Mouse (Mus musculus) lung, postnatal 0 days (tissue): ENCODE measurements around the gene Elmod2. TPM values are rescaled to one million over a fixed set of nuclear protein-coding genes. Genes with fewer than 3 reads are reported as not detected.
"Not testable (repeated sequence)": the region's sequence is repeated elsewhere in the genome, so short reads cannot be mapped to it uniquely, and the experiment has no call there.

Experiments
- ATAC-seq: fragments of 200-750 bp; cut with Nextera tagmentation; 2 replicates; pipeline ENCODE4 v1.8.0; 2017; ENCODE audit warnings: moderate library complexity
- DNase-seq: peaks from one replicate; pipeline ENCODE4 v3.0.0-alpha.2; 2016; ENCODE audit warnings: low spot score
- H3K27ac ChIP-seq: fragments of 300-500 bp; sonication (generic); 2 replicates; pipeline ENCODE4 v1.5.1; 2014; ENCODE audit warnings: antibody characterized with exemption, mild to moderate bottlenecking, low read length, mixed read lengths
- H3K27me3 ChIP-seq: fragments of 300-500 bp; sonication (generic); replicated peaks from 2 replicates; pipeline ENCODE4 v1.6.1; 2014; ENCODE audit warnings: low read length, mixed read lengths; ENCODE audit not compliant: insufficient read depth
- H3K36me3 ChIP-seq: fragments of 300-500 bp; sonication (generic); 2 replicates; pipeline ENCODE4 v1.6.1; 2014; ENCODE audit warnings: low read length, mixed read lengths; ENCODE audit not compliant: insufficient read depth
- H3K4me1 ChIP-seq: fragments of 300-500 bp; sonication (generic); 2 replicates; pipeline ENCODE4 v1.6.1; 2014; ENCODE audit warnings: antibody characterized with exemption, low read depth, low read length, mixed read lengths; ENCODE audit not compliant: insufficient read depth
- H3K4me2 ChIP-seq: fragments of 300-500 bp; sonication (generic); replicated peaks from 2 replicates; pipeline ENCODE4 v1.6.1; 2014; ENCODE audit warnings: low read depth, mild to moderate bottlenecking, low read length, moderate library complexity, mixed read lengths
- H3K4me3 ChIP-seq: fragments of 300-500 bp; sonication (generic); 2 replicates; pipeline ENCODE4 v1.5.1; 2014; ENCODE audit warnings: low read depth, low read length
- H3K9ac ChIP-seq: fragments of 300-500 bp; sonication (generic); replicated peaks from 2 replicates; pipeline ENCODE4 v1.6.1; 2014; ENCODE audit warnings: low read depth, mild to moderate bottlenecking
- H3K9me3 ChIP-seq: fragments of 300-500 bp; sonication (generic); 2 replicates; pipeline ENCODE4 v1.6.1; 2016; ENCODE audit warnings: low read length, mixed read lengths
- CTCF ChIP-seq: IDR thresholded peaks from 2 replicates; pipeline ENCODE4 v1.5.1; 2016; ENCODE audit warnings: antibody characterized with exemption, mild to moderate bottlenecking
- EP300 ChIP-seq: IDR thresholded peaks from 2 replicates; pipeline ENCODE4 v1.6.1; 2016; ENCODE audit warnings: antibody characterized with exemption, mild to moderate bottlenecking, control low read depth
- WGBS: fragments of 180-500 bp; shearing (Covaris S2); extraction: QIAGEN DNeasy Blood & Tissue Kit; methylation state at CpG from one replicate; pipeline ENCODE4 v1.1.7; 2014; 5-methylcytosine and 5-hydroxymethylcytosine counted together
- polyA plus RNA-seq: library from polyadenylated mRNA; unstranded; fragments of >200 nt; fragmentation: Nextera tagmentation; extraction: Ambion mirVana; gene quantifications from 2 replicates; pipeline ENCODE4 v1.2.1, GENCODE M21; 2015

Elmod2 gene
- polyA plus RNA-seq, 1 experiment from 2014 or later: 6.3 TPM

- Histone ChIP-seq H3K4me3 (no peak overlapping the region), H3K4me2 (no peak overlapping the region), H3K27ac (no peak overlapping the region), H3K36me3 (peaks cover 18% of the 10 kb centered on the region; the same call in 1 of the 2 replicates), H3K4me1 (no peaks in the 10 kb centered on the region), H3K9ac (no peak overlapping the region), H3K27me3 (no peaks in the 10 kb centered on the region), H3K9me3 (no peaks in the 10 kb centered on the region)
- 89% methylated on average over 6 of the region's 6 CpGs for WGBS
- no peak for DNase-seq
- TF ChIP-seq EP300 (no peak), CTCF (no peak)
- ATAC-seq: no peak
Measured at GRCm38 (mm10) chr8:83322374-83322773, 9.9 kb downstream of the Elmod2 start.

GRCm38 (mm10) chr8:83320543-83320942, 11.7 kb downstream of the Elmod2 start:
- no peak overlapping the region for H3K4me3 ChIP-seq
- DNase-seq (no peak), ATAC-seq (no peak)
- H3K36me3 ChIP-seq: peaks cover 31% of the 10 kb centered on the region; the same call in 1 of the 2 replicates
- H3K4me2 ChIP-seq: no peak overlapping the region
- no peak overlapping the region for H3K27ac ChIP-seq
- no peak for TF ChIP-seq EP300
- no peak for TF ChIP-seq CTCF
- no peaks in the 10 kb centered on the region for H3K9me3 ChIP-seq
- H3K4me1 ChIP-seq: no peaks in the 10 kb centered on the region
- H3K27me3 ChIP-seq: no peaks in the 10 kb centered on the region
- 97% methylated on average over 3 of the region's 3 CpGs for WGBS
- no peak overlapping the region for H3K9ac ChIP-seq

- Histone ChIP-seq H3K9me3 (no peaks in the 10 kb centered on the region), H3K27ac (no peak overlapping the region), H3K4me3 (no peak overlapping the region), H3K27me3 (no peaks in the 10 kb centered on the region), H3K4me1 (no peaks in the 10 kb centered on the region), H3K9ac (no peak overlapping the region), H3K4me2 (no peak overlapping the region), H3K36me3 (peaks cover 24% of the 10 kb centered on the region; the same call in 1 of the 2 replicates)
- ATAC-seq (no peak), DNase-seq (no peak)
- WGBS: 86% methylated on average over 2 of the region's 2 CpGs
- no peak for TF ChIP-seq EP300
- no peak for TF ChIP-seq CTCF
Measured at GRCm38 (mm10) chr8:83315691-83316090, 16.6 kb downstream of the Elmod2 start.

- ATAC-seq, H3K27me3 ChIP-seq, H3K4me3 ChIP-seq, H3K27ac ChIP-seq, H3K9me3 ChIP-seq, H3K4me1 ChIP-seq, H3K9ac ChIP-seq, DNase-seq, H3K4me2 ChIP-seq: not testable (repeated sequence)
- peaks cover 24% of the 10 kb centered on the region; the same call in 1 of the 2 replicates for H3K36me3 ChIP-seq
- 93% methylated on average over 4 of the region's 4 CpGs for WGBS
Measured at GRCm38 (mm10) chr8:83315084-83315483, 17.2 kb downstream of the Elmod2 start.

- Histone ChIP-seq H3K9me3 (no peaks in the 10 kb centered on the region), H3K4me2 (no peak overlapping the region), H3K4me3 (no peak overlapping the region), H3K27me3 (no peaks in the 10 kb centered on the region), H3K9ac (no peak overlapping the region), H3K27ac (no peak overlapping the region), H3K4me1 (no peaks in the 10 kb centered on the region), H3K36me3 (no peaks in the 10 kb centered on the region)
- TF ChIP-seq EP300 (no peak), CTCF (no peak)
- ATAC-seq (no peak), DNase-seq (no peak)
- 80% methylated on average over 6 of the region's 6 CpGs for WGBS
Measured at GRCm38 (mm10) chr8:83309836-83310235, 22.4 kb downstream of the Elmod2 start.

GRCm38 (mm10) chr8:83304946-83305345, 27.3 kb downstream of the Elmod2 start:
- no peak for DNase-seq
- H3K36me3 ChIP-seq: no peaks in the 10 kb centered on the region
- ATAC-seq: no peak
- no peak overlapping the region for H3K4me3 ChIP-seq
- no peak overlapping the region for H3K9ac ChIP-seq
- H3K4me2 ChIP-seq: no peak overlapping the region
- TF ChIP-seq CTCF: no peak
- no peak for TF ChIP-seq EP300
- H3K27me3 ChIP-seq: no peaks in the 10 kb centered on the region
- no peaks in the 10 kb centered on the region for H3K4me1 ChIP-seq
- H3K9me3 ChIP-seq: no peaks in the 10 kb centered on the region
- WGBS: 88% methylated on average over 1 of the region's 1 CpGs
- no peak overlapping the region for H3K27ac ChIP-seq

- H3K4me2 ChIP-seq: no peak overlapping the region
- ATAC-seq (no peak), DNase-seq (peak; percentile 6)
- H3K9ac ChIP-seq: no peak overlapping the region
- 56% methylated on average over 1 of the region's 1 CpGs for WGBS
- H3K27me3 ChIP-seq: no peaks in the 10 kb centered on the region
- no peak overlapping the region for H3K27ac ChIP-seq
- TF ChIP-seq CTCF (peak; percentile 61), EP300 (no peak)
- no peak overlapping the region for H3K4me3 ChIP-seq
- H3K4me1 ChIP-seq: no peaks in the 10 kb centered on the region
- no peaks in the 10 kb centered on the region for H3K9me3 ChIP-seq
- no peaks in the 10 kb centered on the region for H3K36me3 ChIP-seq
Measured at GRCm38 (mm10) chr8:83300135-83300534, 32.2 kb downstream of the Elmod2 start.
